ENCODE assay signal across 19 mouse cellular contexts in genomic region chr12:9762842-9763241, GRCm38 (mm10).
"Had no signal": no experiment of that assay in that cellular context is flagged by ENCODE, and none has a peak within 500 bp of the region (broad histone marks: within the 10 kb centered on the region; RNA-seq: fewer than 3 reads in every experiment).

No protein-coding gene starts in this region.

- H3K36me3 ChIP-seq: liver, embryonic 15.5 days; lung, embryonic 15.5 days; midbrain, embryonic 13.5 days; midbrain, embryonic 15.5 days; neural tube, embryonic 13.5 days; neural tube, embryonic 15.5 days; stomach, embryonic 15.5 days had no signal

- H3K4me2 ChIP-seq: liver, embryonic 15.5 days; lung, embryonic 15.5 days; midbrain, embryonic 11.5 days; midbrain, embryonic 13.5 days; midbrain, embryonic 15.5 days; neural tube, embryonic 13.5 days; neural tube, embryonic 15.5 days; stomach, embryonic 15.5 days had no signal

- H3K9me3 ChIP-seq: liver, embryonic 15.5 days; lung, embryonic 15.5 days; megakaryocyte, embryonic 14.5 days; midbrain, embryonic 13.5 days; midbrain, embryonic 15.5 days; neural tube, embryonic 13.5 days; neural tube, embryonic 15.5 days; stomach, embryonic 15.5 days had no signal

- H3K4me3 ChIP-seq: liver, embryonic 15.5 days; lung, embryonic 15.5 days; megakaryocyte, embryonic 14.5 days; midbrain, embryonic 13.5 days; midbrain, embryonic 15.5 days; neural tube, embryonic 13.5 days; neural tube, embryonic 15.5 days; stomach, embryonic 15.5 days had no signal

- DNase-seq: liver, postnatal 0 days; lung, adult 2 months; lung, postnatal 14 days; lung, postnatal 36 days; right cerebral cortex, postnatal 14 days; thymus, adult 2 months; thymus, postnatal 36 days had no signal

- H3K9ac ChIP-seq: liver, embryonic 15.5 days; liver, postnatal 0 days; lung, embryonic 15.5 days; midbrain, embryonic 13.5 days; midbrain, embryonic 15.5 days; neural tube, embryonic 13.5 days; neural tube, embryonic 15.5 days; stomach, embryonic 15.5 days had no signal

- H3K27me3 ChIP-seq: liver, embryonic 15.5 days; lung, embryonic 15.5 days; megakaryocyte, embryonic 14.5 days; midbrain, embryonic 13.5 days; midbrain, embryonic 15.5 days; neural tube, embryonic 13.5 days; neural tube, embryonic 15.5 days; stomach, embryonic 15.5 days had no signal

- H3K4me1 ChIP-seq: liver, embryonic 15.5 days; lung, embryonic 15.5 days; megakaryocyte, embryonic 14.5 days; midbrain, embryonic 13.5 days; midbrain, embryonic 15.5 days; neural tube, embryonic 13.5 days; neural tube, embryonic 15.5 days; stomach, embryonic 15.5 days had no signal

- H3K27ac ChIP-seq: liver, embryonic 15.5 days; lung, embryonic 15.5 days; macrophage; midbrain, embryonic 13.5 days; midbrain, embryonic 15.5 days; neural tube, embryonic 13.5 days; neural tube, embryonic 15.5 days; stomach, embryonic 15.5 days; stomach, postnatal 0 days had no signal

- ATAC-seq: liver, postnatal 0 days; lung, postnatal 0 days; midbrain, embryonic 13.5 days; midbrain, embryonic 15.5 days had no signal
